Mouse (Mus musculus) WW6 (cell line): ENCODE measurements at regions not wholly inside any gene's neighbourhood (a gene's known extent, or its start where the extent isn't known, plus 50 kb on each side); places are given as distances from the start of the nearest gene placed in this dataset.

Experiments
- DNase-seq: peaks from one replicate; pipeline ENCODE4 v3.0.0-alpha.2; 2013; ENCODE audit warnings: low read depth, low spot score

DNA sequence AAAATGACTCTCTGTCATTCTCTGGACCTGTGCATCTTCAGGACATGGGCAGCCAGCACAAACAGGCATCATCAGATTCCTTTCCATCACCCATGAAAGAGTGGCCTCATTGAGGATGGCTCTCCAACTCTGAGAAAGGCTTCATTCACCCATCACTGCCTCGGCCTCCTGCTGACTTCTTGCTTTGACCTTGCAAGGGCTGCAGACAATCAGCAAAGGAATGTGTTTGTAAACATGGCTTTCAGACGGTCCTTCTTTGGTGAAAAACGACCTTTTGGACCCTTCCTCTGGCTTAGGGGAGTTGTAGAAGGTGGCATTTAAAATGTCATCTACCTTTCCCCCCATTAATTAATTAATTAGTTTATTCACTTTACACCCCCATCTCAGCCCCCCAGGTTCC lies 134.3 kb downstream of the Moxd1 start:
- DNase-seq: no peak

DNA sequence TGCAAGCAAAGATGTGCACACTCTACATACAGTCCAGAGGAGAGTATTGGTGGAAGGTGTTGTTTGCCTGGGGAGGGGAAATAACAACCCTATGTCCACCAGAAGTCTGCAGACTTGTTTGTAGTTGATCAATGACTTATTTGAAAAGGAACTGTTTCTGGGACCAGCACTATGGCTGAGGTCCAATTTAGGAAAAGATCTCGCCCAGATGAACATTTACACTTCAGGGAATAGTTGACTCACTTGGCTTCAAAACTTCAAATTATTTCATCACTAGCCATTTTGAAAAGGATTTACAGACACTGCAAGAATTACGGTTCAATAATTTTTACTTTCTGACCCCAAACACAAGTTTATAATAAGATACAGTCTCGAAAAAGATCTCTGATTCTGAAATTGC lies 138.1 kb downstream of the Moxd1 start:
- DNase-seq: no peak

DNA sequence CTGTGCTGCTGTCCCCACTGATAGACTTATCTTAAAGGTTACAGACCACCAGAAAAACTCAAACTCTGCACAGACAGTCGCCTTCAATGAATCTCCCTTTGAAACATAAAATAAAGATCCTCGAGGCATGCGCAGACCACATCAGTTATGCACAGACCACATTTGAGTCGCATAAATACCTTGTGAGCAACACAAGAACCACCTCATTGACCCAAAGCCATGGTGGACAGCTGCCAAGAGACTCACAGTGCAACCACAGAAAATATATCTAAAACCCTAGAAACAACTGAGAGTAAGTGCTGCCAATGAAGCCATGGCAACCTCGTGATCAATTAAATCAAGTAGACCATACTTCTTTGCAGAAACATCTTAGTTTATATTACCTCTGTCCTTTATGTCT lies 142.1 kb downstream of the Moxd1 start:
- no peak for DNase-seq

DNA sequence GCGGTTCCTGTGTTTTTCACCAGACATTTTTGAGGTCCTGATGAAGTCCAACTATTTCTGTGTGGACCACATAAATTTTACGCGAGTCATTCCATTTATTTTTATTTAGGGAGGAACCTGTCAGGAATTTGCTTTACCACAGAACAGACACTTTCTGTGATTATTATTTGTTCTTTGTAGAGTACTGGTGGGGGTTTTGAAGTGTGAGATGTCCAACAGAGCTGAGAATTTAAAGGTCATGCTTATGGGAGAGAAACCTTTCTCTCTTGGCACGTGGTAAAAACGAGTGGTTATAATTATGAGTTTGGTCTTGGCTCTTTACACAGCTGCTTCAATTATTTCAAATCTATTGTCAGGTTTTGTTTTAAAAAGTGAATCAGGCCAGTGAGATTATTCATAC lies 143.7 kb downstream of the Moxd1 start:
- DNase-seq: no peak

DNA sequence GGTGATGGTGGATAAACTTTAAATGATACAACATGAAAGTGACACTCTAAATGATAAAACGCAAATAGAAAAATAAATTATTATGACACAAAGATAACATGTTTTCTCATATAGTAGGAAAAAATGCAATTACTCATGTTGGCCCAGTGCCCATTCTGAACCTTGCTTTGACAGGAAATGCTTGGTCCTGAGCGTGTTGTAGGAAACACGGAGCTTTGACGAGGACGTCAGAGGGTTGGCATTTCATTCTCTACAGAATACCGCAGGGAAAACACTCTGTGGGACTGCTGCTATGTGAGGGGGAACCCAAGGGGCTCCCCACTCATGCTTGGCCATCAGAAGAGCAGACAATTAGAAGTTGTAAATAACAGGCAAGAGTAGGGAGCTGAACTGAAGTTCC lies 150.6 kb downstream of the Moxd1 start:
- no peak for DNase-seq

DNA sequence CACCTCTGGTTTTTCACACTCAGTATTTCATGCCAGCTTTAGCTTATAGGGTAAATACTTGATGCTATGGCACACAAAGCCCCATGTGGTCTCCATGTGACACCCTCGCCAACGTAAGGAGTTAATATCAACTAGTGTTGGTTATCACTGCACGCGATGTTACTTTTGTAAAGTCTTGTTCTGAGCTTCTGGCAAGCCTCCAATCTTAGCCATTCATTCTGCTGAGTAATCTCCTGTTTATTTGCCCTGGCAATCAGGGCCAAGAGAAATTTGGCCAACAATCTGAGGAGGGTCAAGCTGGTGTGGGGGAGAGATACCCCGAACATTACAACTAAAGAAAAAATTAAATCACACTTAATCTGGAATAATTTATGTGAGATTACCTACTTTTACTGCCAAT lies 156.0 kb downstream of the Moxd1 start:
- no peak for DNase-seq

DNA sequence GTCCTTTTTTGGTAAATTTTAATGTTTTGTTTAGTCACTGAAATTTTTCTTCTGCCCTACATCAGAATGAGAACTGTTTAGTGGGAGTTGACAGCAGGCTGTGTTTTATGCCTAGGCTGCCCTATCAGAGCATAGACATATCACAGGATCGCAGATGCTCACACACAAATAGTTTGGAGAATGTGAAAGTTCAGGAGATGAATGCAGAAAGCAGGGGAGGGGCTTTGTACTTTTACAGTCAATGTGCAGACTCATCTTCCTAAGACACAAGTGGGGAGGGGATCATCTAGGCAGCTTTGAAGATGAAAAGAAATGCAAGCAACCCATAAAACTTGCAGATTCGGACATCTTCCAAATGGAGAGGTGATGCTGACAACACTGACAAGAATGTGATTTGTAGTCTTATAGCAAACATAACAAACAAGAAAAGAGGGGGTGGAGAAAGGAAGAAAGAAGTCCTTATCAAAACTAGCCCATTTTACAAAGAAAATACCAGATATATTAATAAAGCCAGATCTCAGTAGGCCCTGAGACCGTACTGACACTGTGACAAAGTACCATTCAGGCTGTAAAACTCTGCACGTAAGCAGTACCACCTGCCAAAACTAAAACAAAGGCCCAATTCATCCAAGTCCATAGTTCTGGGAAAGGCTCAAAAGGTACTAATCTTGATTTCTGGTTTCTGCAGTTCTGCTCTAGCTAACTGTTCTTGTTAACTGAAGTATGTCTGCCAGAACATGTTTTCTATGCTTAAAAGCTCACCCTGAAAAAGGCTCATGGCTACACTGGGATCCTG lies 157.4 kb downstream of the Moxd1 start:
- DNase-seq: no peak

DNA sequence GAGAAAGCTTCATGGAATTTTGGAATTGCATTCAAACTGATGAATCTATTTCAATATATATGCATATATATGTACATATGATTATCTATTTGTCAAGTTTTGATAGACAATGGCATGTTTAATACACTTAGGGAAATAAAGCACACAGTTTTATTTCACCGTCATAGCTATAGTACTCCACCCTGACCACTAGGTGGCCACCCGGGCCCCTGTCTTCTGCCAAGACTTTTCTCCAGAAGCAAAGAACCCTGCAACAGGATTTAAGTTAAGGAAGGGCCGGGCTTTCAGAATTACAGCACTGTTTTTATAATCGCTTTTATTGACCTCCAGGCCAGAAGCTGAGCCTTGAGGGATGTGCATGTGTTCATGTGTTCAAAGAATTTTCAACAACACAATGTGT lies 158.6 kb downstream of the Moxd1 start:
- peak; percentile 14 for DNase-seq

DNA sequence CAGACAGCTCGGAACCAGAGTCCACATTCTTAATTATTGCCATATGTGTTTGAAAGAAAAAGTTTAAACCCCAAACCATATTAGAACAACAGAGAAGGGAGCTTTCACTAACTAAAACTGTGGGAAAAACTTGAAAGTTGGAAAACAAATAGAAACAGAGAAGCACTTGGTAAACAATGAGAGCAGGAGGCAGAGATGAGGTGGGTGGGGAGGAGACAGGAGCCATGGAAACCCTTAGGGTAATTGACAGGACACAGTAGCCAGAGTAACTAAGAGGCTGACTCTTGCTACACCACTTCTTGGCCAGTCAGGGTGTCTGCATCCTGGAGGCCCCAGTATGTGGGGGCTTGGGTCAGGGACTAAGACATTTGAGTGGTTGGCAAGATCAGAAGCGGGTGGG lies 160.7 kb downstream of the Moxd1 start:
- DNase-seq: no peak

DNA sequence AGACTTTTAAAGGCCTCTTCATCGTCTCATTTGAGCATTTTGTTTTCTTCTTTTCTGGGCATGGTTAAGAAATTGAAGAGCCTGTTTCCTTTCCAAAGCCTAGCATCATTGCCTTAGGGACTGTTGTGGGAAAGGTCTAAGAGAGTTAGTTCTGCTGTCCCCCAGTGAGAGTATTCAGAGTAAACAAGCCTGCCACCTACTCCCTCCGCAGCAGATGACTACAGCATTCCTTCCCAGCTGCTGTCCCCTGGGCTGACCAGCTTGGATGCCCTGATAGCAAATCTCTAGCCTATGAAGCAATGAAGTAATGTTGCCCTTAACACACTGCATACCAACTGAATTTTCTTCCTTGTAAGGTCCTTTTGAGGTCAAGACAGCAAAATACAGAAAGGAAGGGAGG lies 164.9 kb downstream of the Moxd1 start:
- no peak for DNase-seq

DNA sequence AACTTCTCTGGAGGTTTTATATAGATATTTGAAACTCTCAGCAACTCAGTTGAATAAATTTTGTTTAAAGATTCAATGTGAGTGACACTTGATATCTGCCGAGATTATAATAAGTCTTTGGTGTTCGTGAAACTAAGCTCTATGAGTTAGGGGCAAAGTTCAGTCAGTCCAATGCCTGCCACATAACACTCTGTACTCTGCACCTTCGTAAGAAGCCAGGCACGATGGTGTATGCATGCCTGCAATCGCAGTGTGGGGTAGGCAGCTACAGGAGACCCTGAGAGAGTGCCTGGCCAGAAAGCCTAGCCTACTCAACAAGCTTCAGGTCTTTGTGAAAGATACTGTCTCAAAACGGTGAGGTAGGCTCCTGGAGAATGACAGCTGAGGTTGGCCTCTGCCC lies 167.7 kb downstream of the Moxd1 start:
- no peak for DNase-seq

DNA sequence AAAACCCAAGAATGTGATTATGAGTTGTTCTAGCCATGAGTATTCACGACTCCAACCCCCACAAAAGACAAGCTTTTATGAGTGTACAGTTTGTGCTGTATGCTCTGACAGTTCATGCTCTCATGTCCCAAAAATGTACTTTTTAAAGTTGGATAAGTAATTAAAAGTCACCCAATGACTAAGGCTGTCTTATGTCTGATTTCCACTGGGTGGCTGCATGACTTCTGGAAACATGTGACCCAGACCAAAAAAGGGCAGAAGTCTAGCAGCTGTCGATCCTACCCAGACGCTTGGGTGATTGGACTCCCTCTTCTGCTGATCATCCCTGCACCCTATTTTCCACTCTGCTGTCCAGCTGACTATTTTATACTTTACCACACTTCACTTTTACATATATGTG lies 168.7 kb downstream of the Moxd1 start:
- no peak for DNase-seq

DNA sequence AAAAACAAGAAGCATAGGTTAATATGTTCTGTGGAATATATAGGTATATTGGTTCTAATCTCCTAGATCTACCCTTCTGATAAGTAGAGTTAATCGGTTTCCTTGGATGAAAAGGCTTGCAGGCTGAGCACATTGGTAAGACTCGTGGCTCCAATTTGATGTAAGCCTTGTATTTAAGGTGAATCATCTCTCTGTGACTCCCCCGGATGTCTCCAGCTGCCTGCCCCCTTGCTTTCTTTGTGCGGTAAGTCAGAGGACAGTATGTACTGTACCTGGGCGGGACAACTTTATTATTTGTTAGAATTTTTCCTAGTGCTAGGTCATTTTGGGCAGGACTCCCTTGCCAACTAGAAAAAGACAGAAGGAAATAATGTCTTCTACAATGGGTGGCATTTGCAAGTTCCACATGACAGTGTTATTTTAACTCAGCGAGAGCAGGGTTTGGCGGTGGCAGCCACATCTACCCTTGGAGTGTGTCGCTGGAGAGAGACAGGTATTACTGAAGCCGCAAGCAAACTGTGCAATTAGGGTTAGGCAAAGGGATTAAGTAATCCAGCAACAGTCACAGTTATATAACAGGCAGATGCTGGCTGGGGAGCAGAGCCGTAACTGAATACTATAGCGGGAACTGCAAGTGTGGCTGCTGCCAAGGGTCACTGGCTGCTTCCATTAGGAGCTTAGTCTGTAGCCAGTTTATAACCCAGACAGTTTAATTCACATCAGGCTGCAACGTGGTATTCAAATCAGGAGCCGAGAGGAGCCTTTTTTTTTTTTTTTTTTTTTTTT lies 172.9 kb downstream of the Moxd1 start:
- DNase-seq: no peak

DNA sequence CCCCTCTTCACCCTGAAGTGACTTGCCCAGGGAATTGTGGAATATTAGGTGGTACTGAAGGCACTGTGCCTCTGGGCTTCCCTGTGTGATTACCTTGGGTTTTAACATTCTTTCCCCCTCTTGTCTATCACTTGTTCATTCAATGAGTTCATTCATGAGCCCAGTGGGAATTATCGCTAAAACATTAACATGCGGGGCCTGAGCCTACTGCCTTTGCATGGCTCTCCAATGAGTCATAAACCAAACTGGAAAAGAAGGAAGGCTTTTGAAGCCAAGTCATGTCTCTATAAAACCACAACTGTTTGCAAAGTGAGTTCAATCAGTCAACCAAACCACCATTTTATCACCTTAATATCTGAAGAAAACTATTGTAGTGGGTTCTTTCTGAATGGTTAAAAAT lies 173.8 kb downstream of the Moxd1 start:
- DNase-seq: no peak

DNA sequence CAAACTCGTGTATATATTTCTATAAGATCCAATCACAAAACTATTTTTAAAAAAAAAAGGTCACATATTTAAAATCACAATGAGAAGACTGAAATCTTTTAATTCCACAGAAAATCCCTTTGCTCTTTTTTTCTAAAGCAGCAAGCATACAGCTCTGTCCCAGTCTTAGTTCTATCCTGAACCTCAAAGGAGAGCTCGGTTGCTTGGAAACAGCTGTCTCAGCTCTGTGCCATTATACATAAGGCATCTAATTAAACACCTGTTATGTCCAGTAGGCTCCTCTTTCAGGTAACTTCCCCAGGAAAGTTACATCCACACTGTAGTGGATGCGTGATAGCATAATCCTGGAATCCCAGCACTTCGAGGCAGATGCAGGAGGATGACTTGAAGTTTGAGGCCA lies 181.5 kb downstream of the Moxd1 start:
- DNase-seq: no peak

DNA sequence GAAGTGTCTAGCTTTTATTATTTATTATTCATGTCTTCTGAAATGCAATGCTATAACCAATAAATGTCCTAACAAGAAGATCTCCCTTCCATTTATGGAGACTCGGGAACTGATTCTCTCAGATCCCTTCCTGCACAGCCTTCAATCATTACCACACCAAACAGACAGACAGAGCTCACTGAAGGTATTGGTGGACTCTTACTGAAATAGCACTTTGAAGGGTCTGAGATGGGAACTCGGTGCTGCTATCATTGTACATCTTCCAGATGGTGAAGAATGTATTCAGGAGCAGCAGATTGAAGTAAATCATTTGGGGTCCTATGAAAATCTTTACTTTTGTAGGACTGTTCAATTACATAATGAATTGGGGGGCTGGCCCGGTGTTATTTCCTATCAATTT lies 183.6 kb downstream of the Moxd1 start:
- no peak for DNase-seq

DNA sequence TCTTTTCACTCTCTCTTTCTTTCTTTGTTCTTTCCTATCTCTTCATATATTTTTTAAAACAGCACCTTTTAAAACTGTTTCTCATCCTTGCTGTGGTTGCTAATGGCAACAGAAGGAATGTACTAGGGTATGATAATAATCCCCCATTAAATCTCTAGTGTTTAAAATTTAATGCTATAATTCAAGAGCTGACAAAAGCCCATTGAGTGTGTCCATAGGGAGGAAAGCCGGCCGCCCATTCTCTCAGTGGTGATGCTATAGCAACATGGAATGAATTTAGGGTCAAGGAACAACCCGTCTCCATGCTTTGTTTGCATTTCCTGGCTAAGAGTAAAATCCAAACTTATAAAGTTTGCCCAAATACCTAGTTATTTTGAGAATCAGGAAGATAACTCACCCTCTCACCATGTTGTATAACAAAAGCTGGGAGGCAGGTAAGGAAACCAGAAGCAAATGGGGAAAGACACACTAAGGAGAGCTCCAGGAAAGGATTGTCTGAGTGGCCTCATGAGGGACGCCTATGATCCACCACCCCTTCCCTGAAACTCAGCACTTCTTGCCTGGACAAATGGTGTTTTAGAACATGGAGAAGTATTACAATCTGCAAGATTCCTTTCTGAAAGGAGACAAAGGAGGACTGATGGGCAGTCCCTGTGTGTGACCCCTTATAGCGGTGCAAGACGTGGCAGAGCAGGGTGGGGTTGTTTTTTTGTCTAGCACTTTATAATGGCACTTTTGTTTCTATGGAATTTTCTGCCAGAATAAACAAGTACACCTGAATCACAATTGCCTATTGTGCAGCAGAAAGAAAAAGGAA lies 184.3 kb downstream of the Moxd1 start:
- no peak for DNase-seq

DNA sequence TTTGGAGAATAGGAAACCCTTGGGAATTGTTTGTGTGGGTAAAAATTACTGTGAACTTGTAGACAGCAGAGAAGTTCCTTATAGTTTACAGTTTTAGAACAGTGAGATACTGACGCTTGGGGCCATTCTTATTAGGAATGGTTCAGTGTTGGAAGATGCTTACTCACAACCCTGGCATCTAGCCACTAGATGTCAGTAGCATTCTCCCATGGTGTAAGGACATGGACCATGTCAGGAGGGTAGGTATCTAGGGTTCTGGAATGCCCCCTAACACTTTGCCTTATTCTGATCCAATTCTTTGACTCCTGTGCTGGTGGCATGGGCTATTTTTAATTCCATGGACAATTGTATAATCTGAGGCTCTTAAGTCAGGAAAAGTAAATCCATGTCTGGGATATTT lies 185.3 kb upstream of the Ccn2 start:
- DNase-seq: no peak

DNA sequence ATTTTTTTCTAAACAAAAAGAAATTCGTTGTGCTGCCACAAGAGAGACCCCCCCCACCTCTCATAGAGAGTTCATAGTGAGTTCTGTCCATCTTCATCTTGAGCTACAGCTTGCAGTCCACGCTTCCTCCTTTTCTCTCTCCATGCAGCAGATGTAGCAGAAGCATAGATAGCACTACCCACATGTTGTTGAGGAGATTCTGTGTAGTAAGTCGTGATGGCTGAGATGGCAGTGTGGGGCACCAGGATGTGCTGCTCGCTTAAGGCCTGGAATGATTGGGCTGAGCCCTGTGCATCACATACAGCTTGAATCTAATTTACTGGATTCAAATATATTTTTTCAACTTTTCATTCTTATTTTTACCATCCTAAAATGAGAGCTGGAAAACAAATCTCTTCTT lies 184.4 kb upstream of the Ccn2 start:
- DNase-seq: no peak

DNA sequence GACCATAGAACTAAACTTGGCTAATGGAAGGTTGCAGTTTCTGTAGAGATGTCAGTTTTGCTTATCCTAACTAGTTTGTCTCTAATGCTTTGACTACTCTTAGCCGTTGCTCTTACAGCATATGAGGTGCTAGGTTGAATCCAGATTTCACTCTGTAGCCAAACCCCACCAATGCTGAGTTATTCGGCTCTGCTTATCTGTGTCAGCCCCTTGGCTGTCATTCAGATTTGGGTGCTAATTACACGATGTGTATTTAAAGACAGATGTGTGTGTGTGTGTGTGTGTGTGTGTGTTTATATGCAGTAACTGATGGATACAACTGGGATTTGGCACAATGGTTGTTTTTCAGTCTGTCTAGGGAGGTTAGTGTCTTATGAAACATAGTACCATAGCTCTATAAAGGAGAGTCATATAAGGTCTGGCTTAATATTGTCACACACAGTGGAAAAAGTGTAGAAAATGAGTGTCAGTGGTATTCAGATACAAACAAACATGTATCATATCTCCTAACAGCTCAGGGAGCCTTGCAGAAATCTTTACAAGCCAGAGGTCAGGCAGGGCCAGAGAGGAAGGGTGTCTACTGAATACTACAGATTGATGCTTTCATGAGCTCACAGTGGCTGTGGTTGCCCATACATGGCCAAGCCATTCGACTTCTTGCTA lies 172.6 kb upstream of the Ccn2 start:
- DNase-seq: no peak

DNA sequence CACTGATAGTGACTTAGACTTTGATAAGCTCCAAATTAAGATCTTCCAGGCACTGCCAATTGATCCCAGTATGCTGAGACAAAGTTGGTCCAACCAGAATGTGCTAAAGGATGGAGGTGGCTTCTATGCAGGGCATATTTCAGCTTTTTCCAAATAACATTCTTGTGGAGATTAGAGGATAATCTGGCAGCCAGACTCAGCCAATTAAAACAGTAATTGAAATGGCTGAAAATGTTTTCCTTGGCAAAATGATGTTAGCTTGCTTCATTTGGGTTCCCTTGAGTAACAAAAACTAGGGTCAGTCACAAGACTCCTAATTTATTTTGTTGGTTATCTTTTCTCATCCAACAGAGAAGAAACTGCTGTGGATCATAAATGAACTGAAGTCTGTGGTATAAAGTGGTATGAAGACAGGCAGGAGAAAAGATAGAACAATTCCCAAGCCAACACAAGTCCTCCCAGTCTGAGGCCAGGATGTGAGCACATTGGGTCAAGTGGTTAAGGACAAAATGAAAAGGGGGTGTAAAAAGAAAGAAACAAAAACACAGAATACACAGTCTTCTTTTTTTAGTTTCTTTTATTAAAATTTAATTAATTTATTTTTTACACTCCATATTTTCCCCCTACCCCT lies 161.4 kb upstream of the Ccn2 start:
- no peak for DNase-seq
